Mouse (Mus musculus) stomach, adult 2 months (tissue): ENCODE results near the gene Clec11a. TPM values are rescaled to one million over a fixed set of nuclear protein-coding genes. Genes with fewer than 3 reads are reported as not detected.

Experiments
- polyA plus RNA-seq: library from polyadenylated mRNA; depleted of rRNA; stranded (reverse); fragments of >200 nt; gene quantifications from 2 replicates; pipeline ENCODE4 v1.2.3, GENCODE M21; 2012; rRNA removed

Clec11a gene
- polyA plus RNA-seq = 5.9 and 7.3 TPM in 2 replicates

GRCm38 (mm10) chr7:44306516-44307240 lies at the start of gene Clec11a:
Gene Clec11a (minus strand): TSS chr7:44306902.

GRCm38 (mm10) chr7:44309475-44310284 lies 3.0 kb upstream of the Clec11a start, which contains the start of gene Shank1:
Gene Shank1 (plus strand): TSS chr7:44310253.

GRCm38 (mm10) chr7:44261147-44261546 lies 45.6 kb downstream of the Clec11a start, which contains the start of gene Gm15517:
Gene Gm15517 (plus strand): TSS chr7:44261447.

GRCm38 (mm10) chr7:44257278-44257677 lies 49.4 kb downstream of the Clec11a start, which contains the start of gene Acp4:
Gene Acp4 (minus strand): TSS chr7:44257378.

Other genes starting within 250 kb of the Clec11a start
- not detected in 2 replicates for gene Klk1b21, start 204.6 kb downstream of the Clec11a start, polyA plus RNA-seq
- gene Klk1b22, start 194.2 kb downstream of the Clec11a start, polyA plus RNA-seq = 0.38 TPM in 1 of 2 replicates, not detected in the other
- not detected in 2 replicates for gene Klk1b16, start 170.1 kb downstream of the Clec11a start, polyA plus RNA-seq
- gene Klk1b24, start 118.7 kb downstream of the Clec11a start, polyA plus RNA-seq = 0.19 TPM in 1 of 2 replicates, not detected in the other
- gene Klk1b3, start 108.7 kb downstream of the Clec11a start, polyA plus RNA-seq = not detected in 2 replicates
- gene Klk1b4, start 99.5 kb downstream of the Clec11a start, polyA plus RNA-seq = not detected in 2 replicates
- not detected in 2 replicates for gene Klk1b5, start 91.0 kb downstream of the Clec11a start, polyA plus RNA-seq
- gene Klk1, start 81.5 kb downstream of the Clec11a start, polyA plus RNA-seq = 21.8 and 58.4 TPM in 2 replicates
- 0.05 TPM in 1 of 2 replicates, not detected in the other for gene Gm36864, start 70.7 kb downstream of the Clec11a start, polyA plus RNA-seq
- 1.4 and 2.2 TPM in 2 replicates for gene 1700028J19Rik, start 60.2 kb downstream of the Clec11a start, polyA plus RNA-seq
- gene 2410002F23Rik, start 60.2 kb downstream of the Clec11a start, polyA plus RNA-seq = 41.0 and 51.0 TPM in 2 replicates
- not detected in 2 replicates for gene Acp4, start 49.5 kb downstream of the Clec11a start, polyA plus RNA-seq
- gene Gm15517, start 45.5 kb downstream of the Clec11a start, polyA plus RNA-seq = not detected in 2 replicates
- 1.1 and 1.5 TPM in 2 replicates for gene Shank1, start 3.4 kb upstream of the Clec11a start, polyA plus RNA-seq
- 4.4 and 6.3 TPM in 2 replicates for gene Syt3, start 77.2 kb upstream of the Clec11a start, polyA plus RNA-seq
- gene 1700008O03Rik, start 78.9 kb upstream of the Clec11a start, polyA plus RNA-seq = 0.44 and 2.1 TPM in 2 replicates
- gene Lrrc4b, start 122.1 kb upstream of the Clec11a start, polyA plus RNA-seq = 1.5 and 2.3 TPM in 2 replicates
- 0.06 and 0.37 TPM in 2 replicates for gene Aspdh, start 158.5 kb upstream of the Clec11a start, polyA plus RNA-seq
- gene Josd2, start 161.1 kb upstream of the Clec11a start, polyA plus RNA-seq = 68.6 and 84.3 TPM in 2 replicates
- 186 and 215 TPM in 2 replicates for gene Emc10, start 189.6 kb upstream of the Clec11a start, polyA plus RNA-seq
- gene Fam71e1, start 189.7 kb upstream of the Clec11a start, polyA plus RNA-seq = 3.2 and 6.5 TPM in 2 replicates
- 0.84 and 2.7 TPM in 2 replicates for gene Mybpc2, start 217.8 kb upstream of the Clec11a start, polyA plus RNA-seq
- gene Spib, start 225.2 kb upstream of the Clec11a start, polyA plus RNA-seq = 2.3 and 4.4 TPM in 2 replicates
- gene Pold1, start 241.9 kb upstream of the Clec11a start, polyA plus RNA-seq = 16.1 and 17.2 TPM in 2 replicates
- 120 and 156 TPM in 2 replicates for gene Nr1h2, start 247.0 kb upstream of the Clec11a start, polyA plus RNA-seq